Mouse (Mus musculus) olfactory bulb, adult 2 months (tissue): ENCODE results near the gene Olfr1185-ps1.
"Not testable (repeated sequence)": the region's sequence is repeated elsewhere in the genome, so short reads cannot be mapped to it uniquely, and the experiment has no call there.

Source experiments
- CTCF ChIP-seq: fragments of 200-500 bp; IDR thresholded peaks from 2 replicates; pipeline ENCODE4 v1.5.1; 2012; ENCODE audit warnings: low read depth, mild to moderate bottlenecking, low read length, moderate library complexity; ENCODE audit not compliant: insufficient read depth
- POLR2A ChIP-seq: fragments of 200-500 bp; IDR thresholded peaks from 2 replicates; pipeline ENCODE4 v1.6.1; 2012; ENCODE audit warnings: mild to moderate bottlenecking, low read depth, low read length, moderate library complexity; ENCODE audit not compliant: insufficient read depth

GRCm38 (mm10) chr2:88454567-88454966 is 38.6 kb upstream of the Olfr1185-ps1 start, which contains the start of gene Olfr1183:
- not testable (repeated sequence) for TF ChIP-seq POLR2A, CTCF
